Mouse (Mus musculus): ENCODE results near the gene Cox20.
A peak's percentile ranks its signal among the peaks of the same experiment; 100 is the strongest.

Cox20 gene

GRCm38 (mm10) chr1:178357776-178358710, 39.1 kb downstream of the Cox20 start:
- DNase-seq (ENCODE audit: low spot score) = no peak

- DNase-seq (ENCODE audit: low spot score) = no peak
Observed at GRCm38 (mm10) chr1:178360264-178360663, 41.3 kb downstream of the Cox20 start.

GRCm38 (mm10) chr1:178360702-178361101, 41.8 kb downstream of the Cox20 start:
- DNase-seq (ENCODE audit: low spot score) = no peak

- no peak for DNase-seq (ENCODE audit: low spot score)
Observed at GRCm38 (mm10) chr1:178365171-178365570, 46.2 kb downstream of the Cox20 start.

DNA sequence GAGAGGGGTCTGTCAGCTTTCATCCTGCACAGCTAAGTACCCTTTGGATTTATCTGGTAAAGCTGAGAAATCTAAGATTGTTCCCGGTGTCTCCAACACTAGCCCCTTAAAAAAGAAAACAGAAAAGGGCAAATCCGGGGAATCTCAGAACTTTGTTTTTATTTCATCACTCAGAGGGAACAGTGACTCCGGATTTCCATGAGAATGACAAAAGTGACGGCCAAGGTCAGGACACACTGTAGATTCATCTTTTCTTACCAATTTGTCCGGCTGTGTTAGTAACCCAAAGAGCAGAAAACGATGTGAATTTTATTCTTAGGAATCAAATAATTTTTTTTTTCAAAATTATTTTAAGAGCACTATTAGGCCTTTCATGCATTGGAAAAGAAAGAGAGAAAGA, 49.2 kb downstream of the Cox20 start:
- no peak for DNase-seq (ENCODE audit: low spot score)

DNA sequence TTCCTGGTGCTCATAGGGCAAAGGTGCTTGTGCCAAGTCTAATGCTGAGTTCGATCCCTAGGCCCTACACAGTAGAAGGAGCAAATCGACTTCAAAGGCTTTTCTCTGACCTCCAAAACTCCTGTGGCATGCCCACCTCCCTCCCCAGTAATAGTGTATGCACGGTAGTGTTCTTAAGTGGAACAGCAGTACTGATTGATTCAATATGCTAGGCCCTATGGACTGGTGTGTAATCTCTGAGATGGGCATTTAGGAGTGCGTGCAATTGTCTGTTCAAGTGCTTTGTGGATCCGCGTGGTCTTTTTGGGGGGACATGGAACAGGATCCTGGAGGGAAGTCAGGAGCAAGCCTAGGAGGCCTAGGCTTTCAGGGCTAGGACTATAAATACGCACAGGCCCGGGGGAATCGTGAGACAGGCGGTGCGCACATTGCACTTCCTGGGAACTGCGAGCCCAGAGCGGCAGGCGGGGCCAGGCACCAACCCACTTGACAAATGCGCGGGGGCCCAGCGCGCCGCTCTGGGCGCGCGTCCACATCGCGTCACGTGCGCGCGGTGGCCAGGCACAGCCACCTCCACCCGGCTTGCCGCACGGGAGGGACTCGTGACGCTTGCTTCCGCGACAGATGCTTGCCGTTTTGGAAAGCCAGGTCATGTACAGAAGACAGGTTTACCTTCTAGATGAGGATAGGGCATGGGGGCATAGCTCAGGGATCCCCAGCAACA, 49.8 kb downstream of the Cox20 start:
- peak; percentile 83 for DNase-seq (ENCODE audit: low spot score)

GRCm38 (mm10) chr1:178369272-178369651, 50.3 kb downstream of the Cox20 start:
- DNase-seq (ENCODE audit: low spot score) = peak; percentile 21

Data from testis, postnatal 14 days (tissue).